Mouse (Mus musculus) brain, embryonic 14.5 days (tissue): ENCODE results near the gene Dip2c.

Experiments used
- CTCF ChIP-seq: fragments of 200-500 bp; IDR thresholded peaks from 2 replicates; pipeline ENCODE4 v1.5.1; 2012; ENCODE audit warnings: inconsistent platforms, mild to moderate bottlenecking, moderate library complexity, borderline replicate concordance; ENCODE audit not compliant: insufficient read depth, insufficient read length; ENCODE audit errors: extremely low read depth
- POLR2A ChIP-seq: fragments of 200-500 bp; IDR thresholded peaks from 2 replicates; pipeline ENCODE4 v1.6.1; 2012; ENCODE audit warnings: mild to moderate bottlenecking, inconsistent platforms, borderline replicate concordance; ENCODE audit not compliant: poor library complexity, insufficient read depth, insufficient read length, severe bottlenecking; ENCODE audit errors: extremely low read depth

- TF ChIP-seq POLR2A (no peak), CTCF (no peak)
Measured at GRCm38 (mm10) chr13:9405399-9405798, 129.1 kb downstream of the Dip2c start.
